Mouse (Mus musculus) CH12.LX (cell line): ENCODE results near the gene Foxa3.

Experiments used
- BHLHE40 ChIP-seq: IDR thresholded peaks from 2 replicates; pipeline ENCODE4 v1.6.1; 2011; ENCODE audit warnings: mild to moderate bottlenecking, low read depth, low read length, improper control_type of control experiment
- CHD2 ChIP-seq: IDR thresholded peaks from 2 replicates; pipeline ENCODE4 v1.6.1; 2011; ENCODE audit warnings: low read length, improper control_type of control experiment
- CTCF ChIP-seq, 2 experiments: IDR thresholded peaks in 1 of 2; conservative IDR thresholded peaks in 1 of 2; 2 replicates each; pipeline ENCODE4 v1.5.1; 2011 to 2012; ENCODE audit warnings: low read depth in 2 of 2, low read length in 2 of 2, improper control_type of control experiment in 1 of 2, inconsistent platforms in 1 of 2, mild to moderate bottlenecking in 1 of 2, moderate library complexity in 1 of 2
- E2F4 ChIP-seq: IDR thresholded peaks from 2 replicates; pipeline ENCODE4 v1.6.1; 2011; ENCODE audit warnings: low read depth, low read length, improper control_type of control experiment; ENCODE audit not compliant: insufficient replicate concordance
- MYC ChIP-seq: IDR thresholded peaks from 2 replicates; pipeline ENCODE4 v1.6.1; 2011; ENCODE audit warnings: low read depth, mild to moderate bottlenecking, improper control_type of control experiment, low read length
- POLR2AphosphoS2 ChIP-seq: IDR thresholded peaks from 2 replicates; pipeline ENCODE4 v1.6.1; 2011; ENCODE audit warnings: low read depth, low read length, improper control_type of control experiment
- TCF12 ChIP-seq: IDR thresholded peaks from 2 replicates; pipeline ENCODE4 v1.6.1; 2014; ENCODE audit warnings: low read depth, mild to moderate bottlenecking, inconsistent platforms, low read length, improper control_type of control experiment
- ZKSCAN1 ChIP-seq: IDR thresholded peaks from 2 replicates; pipeline ENCODE4 v1.6.1; 2012; ENCODE audit warnings: low read depth, inconsistent platforms, low read length, improper control_type of control experiment, borderline replicate concordance
- ZMIZ1 ChIP-seq: IDR thresholded peaks from 2 replicates; pipeline ENCODE4 v1.6.1; 2012; ENCODE audit warnings: low read depth, mild to moderate bottlenecking, inconsistent platforms, low read length, improper control_type of control experiment
- ZNF384 ChIP-seq: IDR thresholded peaks from 2 replicates; pipeline ENCODE4 v1.6.1; 2012; ENCODE audit warnings: low read depth, low read length, improper control_type of control experiment, inconsistent platforms

GRCm38 (mm10) chr7:19029084-19029653 lies 5.8 kb upstream of the Foxa3 start:
- TF ChIP-seq E2F4: no peak
- TF ChIP-seq ZMIZ1: no peak
- TF ChIP-seq BHLHE40: no peak
- TF ChIP-seq MYC: no peak
- no peak for TF ChIP-seq ZKSCAN1
- no peak for TF ChIP-seq TCF12
- TF ChIP-seq CTCF (conservative IDR thresholded peaks at IDR 0.05 in 1 of 2, IDR thresholded peaks at IDR 0.05 in 1 of 2; ENCODE audit: low read depth in 2 of 2, low read length in 2 of 2): peak; percentile 52 to 79
- TF ChIP-seq POLR2AphosphoS2: no peak
- no peak for TF ChIP-seq CHD2
- TF ChIP-seq ZNF384: no peak
